Mouse (Mus musculus) inflammation-experienced regulatory T-cells, adult 6 months (primary cell): ENCODE data around the gene Mbnl1. TPM values are rescaled to one million over a fixed set of nuclear protein-coding genes. Genes with fewer than 3 reads are reported as not detected.
A peak's percentile ranks its signal among the peaks of the same experiment; 100 is the strongest.

Source experiments
- ATAC-seq: one replicate; pipeline ENCODE4 v1.8.0; 2017
- polyA plus RNA-seq, 3 experiments: library from polyadenylated mRNA; unstranded; fragments of 100-300 nt; shearing (Covaris generic); gene quantifications; one replicate each; pipeline ENCODE4 v1.2.1; 2017

The Mbnl1 gene
- polyA plus RNA-seq, 3 experiments from 2014 or later: 763 to 996 (median 829) TPM

- ATAC-seq: no peak
Measured at GRCm38 (mm10) chr3:60615057-60615606, 142.5 kb downstream of the Mbnl1 start.

- no peak for ATAC-seq
Measured at GRCm38 (mm10) chr3:60615615-60616014, 143.0 kb downstream of the Mbnl1 start.

GRCm38 (mm10) chr3:60616147-60616546 lies 143.5 kb downstream of the Mbnl1 start:
- ATAC-seq: no peak

GRCm38 (mm10) chr3:60617643-60618042 lies 145.0 kb downstream of the Mbnl1 start:
- no peak for ATAC-seq

GRCm38 (mm10) chr3:60620236-60620635 lies 147.6 kb downstream of the Mbnl1 start:
- ATAC-seq: no peak

- no peak for ATAC-seq
Measured at GRCm38 (mm10) chr3:60631183-60631582, 158.6 kb downstream of the Mbnl1 start.

GRCm38 (mm10) chr3:60631754-60632153 lies 159.1 kb downstream of the Mbnl1 start:
- no peak for ATAC-seq

- ATAC-seq: peak; percentile 9
Measured at GRCm38 (mm10) chr3:60632796-60633466, 160.3 kb downstream of the Mbnl1 start.

- ATAC-seq: no peak
Measured at GRCm38 (mm10) chr3:60638530-60638929, 165.9 kb downstream of the Mbnl1 start.

GRCm38 (mm10) chr3:60639135-60639534 lies 166.5 kb downstream of the Mbnl1 start:
- ATAC-seq: peak; percentile 63

- ATAC-seq: no peak
Measured at GRCm38 (mm10) chr3:60642227-60642626, 169.6 kb downstream of the Mbnl1 start.

- ATAC-seq: no peak
Measured at GRCm38 (mm10) chr3:60645531-60645930, 172.9 kb downstream of the Mbnl1 start.

- ATAC-seq: no peak
Measured at GRCm38 (mm10) chr3:60648293-60648692, 175.7 kb downstream of the Mbnl1 start.

GRCm38 (mm10) chr3:60660762-60661161 lies 188.1 kb downstream of the Mbnl1 start:
- ATAC-seq: no peak
